Mouse (Mus musculus) embryonic facial prominence, embryonic 11.5 days (tissue): ENCODE measurements at regions not wholly inside any gene's neighbourhood (a gene's known extent, or its start where the extent isn't known, plus 50 kb on each side); places are given as distances from the start of the nearest gene placed in this dataset.

Source experiments
- ATAC-seq: fragments of 200-750 bp; cut with Nextera tagmentation; replicated peaks from 2 replicates; pipeline ENCODE4 v1.8.0; 2017; ENCODE audit warnings: low read depth; ENCODE audit not compliant: insufficient number of reproducible peaks, low FRiP score, low TSS enrichment
- DNase-seq: peaks from one replicate; pipeline ENCODE4 v3.0.0-alpha.2; 2015; ENCODE audit warnings: low spot score
- H3K27ac ChIP-seq: fragments of 300-500 bp; sonication (generic); replicated peaks from 2 replicates; pipeline ENCODE4 v1.5.1; 2014; ENCODE audit warnings: mild to moderate bottlenecking, low read depth, low read length, control low read depth
- H3K27me3 ChIP-seq: fragments of 300-500 bp; sonication (generic); 2 replicates; pipeline ENCODE4 v1.6.1; 2014; ENCODE audit warnings: mild to moderate bottlenecking, low read length, moderate library complexity, mixed read lengths; ENCODE audit not compliant: control insufficient read depth, insufficient read depth
- H3K36me3 ChIP-seq: fragments of 300-500 bp; sonication (generic); replicated peaks from 2 replicates; pipeline ENCODE4 v1.6.1; 2014; ENCODE audit warnings: low read depth, mild to moderate bottlenecking, low read length, moderate library complexity, mixed read lengths; ENCODE audit not compliant: control insufficient read depth, insufficient read depth
- H3K4me1 ChIP-seq: fragments of 300-500 bp; sonication (generic); 2 replicates; pipeline ENCODE4 v1.6.1; 2014; ENCODE audit warnings: low read length, mixed read lengths; ENCODE audit not compliant: control insufficient read depth, insufficient read depth
- H3K4me2 ChIP-seq: fragments of 300-500 bp; sonication (generic); 2 replicates; pipeline ENCODE4 v1.6.1; 2014; ENCODE audit warnings: low read depth, mild to moderate bottlenecking, control low read depth, low read length, moderate library complexity
- H3K4me3 ChIP-seq: fragments of 300-500 bp; sonication (generic); 2 replicates; pipeline ENCODE4 v1.5.1; 2014; ENCODE audit warnings: low read depth, low read length, control low read depth
- H3K9ac ChIP-seq: fragments of 300-500 bp; sonication (generic); replicated peaks from 2 replicates; pipeline ENCODE4 v1.6.1; 2014; ENCODE audit warnings: mild to moderate bottlenecking, control low read depth, low read length
- H3K9me3 ChIP-seq: fragments of 300-500 bp; sonication (generic); replicated peaks from 2 replicates; pipeline ENCODE4 v1.6.1; 2016; ENCODE audit warnings: mild to moderate bottlenecking, low read length, inconsistent platforms, mixed read lengths; ENCODE audit not compliant: control insufficient read depth
- WGBS: fragments of 180-500 bp; shearing (Covaris S2); extraction: QIAGEN DNeasy Blood & Tissue Kit; methylation state at CpG from one replicate; pipeline ENCODE4 v1.1.7; 2014; 5-methylcytosine and 5-hydroxymethylcytosine counted together

DNA sequence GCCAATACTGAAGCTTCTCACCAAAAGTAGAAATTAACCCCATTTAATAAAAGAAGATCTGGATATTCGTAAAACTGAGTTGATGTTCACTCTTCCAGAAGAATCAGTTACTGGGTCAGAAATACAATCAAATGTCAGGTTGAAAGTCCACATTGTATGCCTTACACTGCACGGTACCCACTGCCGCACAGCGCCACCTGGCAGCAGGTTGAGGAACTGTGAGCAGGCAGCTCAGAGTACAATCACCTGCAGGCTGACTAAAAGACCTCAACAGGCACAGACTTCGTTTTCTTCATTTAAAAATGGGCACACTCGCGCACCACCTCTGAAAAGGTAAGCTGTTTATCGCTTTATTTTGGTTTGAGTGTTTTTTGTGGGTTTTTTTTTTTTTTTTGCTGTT is 341.8 kb upstream of the Mms22l start:
- ATAC-seq (no peak; the same call in 1 of the 2 replicates), DNase-seq (peak; percentile 76)
- Histone ChIP-seq H3K4me3 (no peak overlapping the region), H3K9ac (no peak overlapping the region), H3K9me3 (no peaks in the 10 kb centered on the region), H3K4me2 (no peak overlapping the region), H3K36me3 (no peaks in the 10 kb centered on the region), H3K4me1 (no peaks in the 10 kb centered on the region), H3K27ac (no peak overlapping the region), H3K27me3 (no peaks in the 10 kb centered on the region)
- 16% methylated on average over 8 of the region's 8 CpGs for whole genome bisulfite sequencing

DNA sequence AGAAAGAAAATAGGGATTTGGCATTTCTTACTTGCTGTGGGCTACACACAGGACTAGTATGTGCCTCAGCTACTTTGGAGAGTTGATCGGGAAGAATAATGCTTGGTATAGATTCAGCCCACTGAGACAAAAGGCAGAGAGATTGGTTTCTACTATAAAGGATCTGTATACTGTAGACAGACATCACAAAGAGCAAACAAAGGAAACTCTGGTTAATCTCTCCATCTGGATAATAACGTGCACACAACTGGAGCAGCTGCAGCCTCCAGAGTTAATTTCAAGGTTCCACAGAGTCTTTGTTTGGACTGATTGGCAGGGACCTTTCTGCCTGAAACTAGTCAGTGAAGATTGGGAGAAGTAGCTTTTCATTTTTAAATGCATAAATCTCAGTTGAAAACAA is 322.5 kb upstream of the Mms22l start:
- ATAC-seq (no peak; the same call in 1 of the 2 replicates), DNase-seq (no peak)
- Histone ChIP-seq H3K4me3 (no peak overlapping the region), H3K4me1 (no peaks in the 10 kb centered on the region), H3K4me2 (no peak overlapping the region), H3K36me3 (no peaks in the 10 kb centered on the region), H3K9ac (no peak overlapping the region), H3K27ac (no peak overlapping the region), H3K9me3 (no peaks in the 10 kb centered on the region), H3K27me3 (no peaks in the 10 kb centered on the region)
- 51% methylated on average over 2 of the region's 2 CpGs for WGBS

DNA sequence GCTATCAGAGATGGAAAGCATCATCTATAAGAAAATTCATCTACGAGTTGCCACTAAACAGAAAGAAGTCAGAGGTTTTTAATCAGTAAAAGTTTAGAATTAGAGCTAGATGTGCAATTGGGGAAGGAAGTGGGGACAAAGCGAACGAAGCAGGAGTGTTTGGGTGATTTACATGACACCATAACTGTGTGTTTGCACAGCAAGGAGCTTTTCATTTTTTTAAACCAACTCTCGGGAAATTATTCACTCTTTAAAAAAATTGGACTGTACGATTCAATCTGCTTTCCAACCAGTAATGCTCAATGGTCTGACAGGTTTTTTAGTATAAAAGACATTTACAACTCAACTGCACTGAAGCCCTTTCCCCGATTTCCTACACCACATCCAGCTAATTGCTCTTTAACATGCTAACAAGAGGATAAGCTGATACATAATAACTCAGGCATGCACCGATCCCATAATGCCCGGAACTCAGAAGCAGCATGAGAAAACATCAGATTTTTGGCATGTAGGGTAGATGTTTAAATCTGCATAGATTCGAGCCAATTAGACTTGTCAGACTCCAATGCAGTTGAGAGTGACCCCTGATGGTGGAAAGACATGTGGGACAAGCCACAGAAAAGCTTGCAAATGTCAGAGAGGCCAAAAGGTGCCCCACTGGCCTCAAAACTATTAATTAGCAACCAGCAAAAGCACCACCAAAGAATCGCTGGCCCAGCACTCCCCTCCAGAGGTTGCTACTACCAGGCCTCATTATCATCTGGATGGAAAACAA is 282.8 kb upstream of the Mms22l start:
- peak; percentile 24 for DNase-seq
- no peak overlapping the region for H3K9ac ChIP-seq
- WGBS: 61% methylated on average over 10 of the region's 10 CpGs
- H3K36me3 ChIP-seq: no peaks in the 10 kb centered on the region
- H3K9me3 ChIP-seq: no peaks in the 10 kb centered on the region
- no peak overlapping the region for H3K4me3 ChIP-seq
- no peak overlapping the region for H3K4me2 ChIP-seq
- H3K4me1 ChIP-seq: no peaks in the 10 kb centered on the region
- no peaks in the 10 kb centered on the region for H3K27me3 ChIP-seq
- ATAC-seq: no peak
- H3K27ac ChIP-seq: no peak overlapping the region

GRCm38 (mm10) chr4:24214037-24214362 is 282.3 kb upstream of the Mms22l start:
- Histone ChIP-seq H3K4me3 (no peak overlapping the region), H3K4me2 (no peak overlapping the region), H3K27me3 (no peaks in the 10 kb centered on the region), H3K9me3 (no peaks in the 10 kb centered on the region), H3K27ac (no peak overlapping the region), H3K36me3 (no peaks in the 10 kb centered on the region), H3K4me1 (no peaks in the 10 kb centered on the region), H3K9ac (no peak overlapping the region)
- WGBS: 72% methylated on average over 3 of the region's 3 CpGs
- ATAC-seq (no peak), DNase-seq (no peak)

GRCm38 (mm10) chr4:24218383-24218934 is 277.8 kb upstream of the Mms22l start:
- no peak for ATAC-seq
- 41% methylated on average over 6 of the region's 6 CpGs for WGBS

DNA sequence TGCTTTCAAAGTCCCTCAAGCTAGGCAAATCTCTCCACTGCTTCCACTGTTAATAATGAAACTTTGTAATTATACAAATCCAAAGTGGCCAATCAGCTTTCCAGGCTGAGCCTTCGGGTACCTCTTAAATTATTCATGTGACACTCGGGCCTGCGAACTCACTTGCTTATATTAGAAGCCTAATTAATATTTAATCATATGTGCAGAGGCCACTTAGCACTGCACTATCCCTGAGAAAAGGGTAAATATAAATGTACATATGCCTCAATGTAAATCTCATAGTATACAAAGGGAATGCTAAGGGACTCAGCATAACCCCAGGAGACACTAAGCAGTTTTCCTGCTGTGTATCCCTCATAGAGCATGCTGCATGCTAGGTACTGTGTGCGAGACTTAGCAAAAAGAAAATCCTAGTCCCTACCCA is 277.2 kb upstream of the Mms22l start:
- H3K4me2 ChIP-seq: no peak overlapping the region
- no peak overlapping the region for H3K27ac ChIP-seq
- H3K4me3 ChIP-seq: no peak overlapping the region
- no peaks in the 10 kb centered on the region for H3K27me3 ChIP-seq
- ATAC-seq: 0 out of 2 replicates have a peak, but pooled peaks have one; percentile 39
- no peaks in the 10 kb centered on the region for H3K36me3 ChIP-seq
- H3K9ac ChIP-seq: no peak overlapping the region
- no peak for DNase-seq
- no peaks in the 10 kb centered on the region for H3K4me1 ChIP-seq
- 67% methylated on average over 4 of the region's 4 CpGs for WGBS
- H3K9me3 ChIP-seq: no peaks in the 10 kb centered on the region

More at GRCm38 (mm10) chr4:24218383-24218934, 277.8 kb upstream of the Mms22l start:
- no peak for DNase-seq
- Histone ChIP-seq H3K27me3 (no peaks in the 10 kb centered on the region), H3K36me3 (no peaks in the 10 kb centered on the region), H3K9ac (no peak overlapping the region), H3K4me1 (no peaks in the 10 kb centered on the region), H3K4me3 (no peak overlapping the region), H3K27ac (no peak overlapping the region), H3K4me2 (no peak overlapping the region), H3K9me3 (no peaks in the 10 kb centered on the region)

DNA sequence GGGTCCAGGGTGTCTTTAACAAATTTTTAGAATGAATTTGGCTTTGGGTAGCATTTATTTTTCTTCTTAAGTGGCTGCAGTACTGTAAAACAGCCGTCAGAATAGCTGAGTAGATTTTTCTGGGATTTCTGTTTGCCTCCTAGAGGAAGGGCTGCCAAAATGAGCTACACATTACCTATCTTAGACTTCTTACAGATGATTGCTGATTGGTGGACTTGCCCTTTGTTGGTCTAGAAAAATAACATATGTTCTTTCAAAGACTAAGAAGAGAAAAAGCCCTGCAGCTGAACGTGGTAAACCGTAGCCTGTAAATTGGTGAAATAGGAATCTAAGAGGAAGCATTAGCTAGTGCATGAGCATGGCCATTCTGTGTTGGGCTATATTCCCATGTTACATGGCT is 276.7 kb upstream of the Mms22l start:
- H3K9me3 ChIP-seq: no peaks in the 10 kb centered on the region
- WGBS: 79% methylated on average over 3 of the region's 3 CpGs
- no peak overlapping the region for H3K27ac ChIP-seq
- no peak overlapping the region for H3K9ac ChIP-seq
- DNase-seq (no peak), ATAC-seq (no peak)
- no peak overlapping the region for H3K4me2 ChIP-seq
- no peaks in the 10 kb centered on the region for H3K36me3 ChIP-seq
- H3K4me1 ChIP-seq: no peaks in the 10 kb centered on the region
- H3K27me3 ChIP-seq: no peaks in the 10 kb centered on the region
- H3K4me3 ChIP-seq: no peak overlapping the region

DNA sequence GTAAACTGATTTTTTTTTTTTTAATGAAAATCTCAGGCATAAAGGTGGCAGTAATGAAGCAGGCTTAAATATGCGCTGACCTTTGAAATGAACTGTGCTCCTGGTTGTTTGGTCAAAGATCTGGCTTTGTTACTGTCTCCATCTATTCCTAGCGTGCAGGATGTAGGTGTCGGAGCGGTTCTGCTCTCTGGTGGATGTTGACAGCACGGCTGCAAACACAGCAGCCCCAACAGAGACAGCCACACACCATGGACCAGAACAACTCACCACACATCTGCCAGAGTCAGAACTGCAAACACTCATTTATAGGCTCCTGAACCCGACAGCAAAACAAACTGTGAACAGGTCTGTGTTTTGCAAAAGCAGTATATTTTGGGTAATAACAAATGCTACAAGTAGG is 251.1 kb upstream of the Mms22l start:
- Histone ChIP-seq H3K27ac (no peak overlapping the region), H3K36me3 (no peaks in the 10 kb centered on the region), H3K9ac (no peak overlapping the region), H3K4me2 (no peak overlapping the region), H3K27me3 (no peaks in the 10 kb centered on the region), H3K4me3 (no peak overlapping the region), H3K9me3 (no peaks in the 10 kb centered on the region), H3K4me1 (no peaks in the 10 kb centered on the region)
- DNase-seq: no peak
- WGBS: 57% methylated on average over 6 of the region's 6 CpGs
- ATAC-seq: no peak
